Mouse (Mus musculus): ENCODE results near the gene Ddx10. TPM values are rescaled to one million over a fixed set of nuclear protein-coding genes. Genes with fewer than 3 reads are reported as not detected.

Gene Ddx10
- polyA plus RNA-seq, 2 experiments, result 14.3 to 26.9 TPM

DNA sequence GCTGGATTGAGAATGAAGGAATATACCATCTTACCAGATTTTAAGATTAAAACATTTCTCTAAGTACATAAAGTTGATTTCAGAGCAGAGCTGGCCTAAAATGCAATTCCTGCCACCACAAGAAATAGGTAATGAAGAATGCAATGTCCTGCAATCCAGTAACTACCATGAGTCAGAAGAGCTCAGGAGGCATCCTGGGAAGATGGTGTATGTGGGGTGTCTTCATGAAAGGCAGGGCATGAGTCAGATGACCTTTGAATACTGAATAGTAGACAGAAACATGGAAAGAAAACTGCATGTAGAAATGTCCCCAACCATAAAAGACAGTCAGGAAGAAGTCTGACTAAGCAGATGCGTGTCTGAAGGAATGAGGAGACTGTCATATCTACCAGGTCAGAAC is 115.0 kb downstream of the Ddx10 start:
- Histone ChIP-seq H3K27ac (replicated peaks; ENCODE audit: low read depth, low read length) (no peak overlapping the region), H3K4me2 (replicated peaks; ENCODE audit: low read depth, low read length, severe bottlenecking) (no peak overlapping the region), H3K4me1 (ENCODE audit: control insufficient read depth, insufficient read depth, low read length) (no peaks in the 10 kb centered on the region), H3K4me3 (replicated peaks; ENCODE audit: low read length) (no peak overlapping the region), H3K27me3 (ENCODE audit: control insufficient read depth, insufficient read depth, low read length) (no peaks in the 10 kb centered on the region), H3K36me3 (ENCODE audit: control insufficient read depth, insufficient read depth, low read length) (no peaks in the 10 kb centered on the region), H3K9ac (ENCODE audit: low read depth, low read length, severe bottlenecking) (no peak overlapping the region), H3K9me3 (ENCODE audit: control insufficient read depth, low read length) (no peaks in the 10 kb centered on the region)
- DNase-seq (ENCODE audit: low spot score) (no peak), ATAC-seq (ENCODE audit: low FRiP score, low read depth) (no peak)
- WGBS, result 96% methylated on average over 1 of the region's 1 CpGs
- no peak for TF ChIP-seq POLR2A (IDR thresholded peaks at IDR 0.05; ENCODE audit: borderline replicate concordance, extremely low read depth, insufficient read depth, insufficient read length)

DNA sequence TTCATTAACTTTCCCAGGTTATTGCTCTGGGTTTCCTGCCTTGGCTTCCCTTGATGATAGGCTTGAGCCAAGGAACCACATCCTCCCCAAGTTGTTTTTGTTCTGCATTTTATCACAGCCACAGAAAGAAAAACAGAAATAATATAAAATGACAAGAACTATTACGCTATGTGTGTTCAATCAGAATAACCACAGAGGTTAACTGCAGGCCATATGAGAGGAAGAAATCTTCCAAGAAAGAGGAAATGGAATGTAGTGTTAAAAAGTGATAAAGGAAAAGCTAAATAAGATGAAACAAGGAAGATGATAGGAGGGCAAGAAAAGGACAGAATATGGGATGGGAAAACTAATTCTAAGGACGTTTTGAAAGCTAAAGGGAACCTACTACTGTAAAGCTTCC is 117.4 kb downstream of the Ddx10 start:
- no peaks in the 10 kb centered on the region for H3K4me1 ChIP-seq (ENCODE audit: control insufficient read depth, insufficient read depth, low read length)
- 83% methylated on average over 2 of the region's 2 CpGs for WGBS
- DNase-seq (ENCODE audit: low spot score) (no peak), ATAC-seq (ENCODE audit: low FRiP score, low read depth) (no peak)
- H3K4me3 ChIP-seq (replicated peaks; ENCODE audit: low read length), result no peak overlapping the region
- no peaks in the 10 kb centered on the region for H3K27me3 ChIP-seq (ENCODE audit: control insufficient read depth, insufficient read depth, low read length)
- H3K9ac ChIP-seq (ENCODE audit: low read depth, low read length, severe bottlenecking), result no peak overlapping the region
- no peak for TF ChIP-seq POLR2A (IDR thresholded peaks at IDR 0.05; ENCODE audit: borderline replicate concordance, extremely low read depth, insufficient read depth, insufficient read length)
- no peak overlapping the region for H3K4me2 ChIP-seq (replicated peaks; ENCODE audit: low read depth, low read length, severe bottlenecking)
- no peaks in the 10 kb centered on the region for H3K9me3 ChIP-seq (ENCODE audit: control insufficient read depth, low read length)
- no peaks in the 10 kb centered on the region for H3K36me3 ChIP-seq (ENCODE audit: control insufficient read depth, insufficient read depth, low read length)
- H3K27ac ChIP-seq (replicated peaks; ENCODE audit: low read depth, low read length), result no peak overlapping the region

DNA sequence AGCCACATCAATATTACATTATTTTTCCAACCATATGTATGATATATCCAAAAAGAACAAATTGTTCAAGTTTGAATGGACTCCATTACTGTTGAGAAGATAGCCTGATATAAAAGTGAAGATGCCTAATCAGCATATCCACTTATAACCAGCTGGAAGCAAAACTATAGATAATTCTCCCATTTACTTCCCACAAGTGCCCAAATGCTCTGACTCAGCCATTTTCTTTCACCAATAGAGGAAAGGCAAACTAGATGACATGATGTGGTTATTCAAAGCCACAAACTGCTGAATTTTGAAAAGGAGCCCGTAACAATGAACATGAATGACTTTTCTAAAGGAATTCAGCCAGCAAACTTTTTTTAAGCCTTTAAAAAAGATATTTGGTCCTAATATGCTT is 146.8 kb downstream of the Ddx10 start:
- Histone ChIP-seq H3K36me3 (ENCODE audit: control insufficient read depth, insufficient read depth, low read length) (no peaks in the 10 kb centered on the region; the same call in 1 of the 2 replicates), H3K4me1 (ENCODE audit: control insufficient read depth, insufficient read depth, low read length) (no peaks in the 10 kb centered on the region)
- 79% methylated on average over 1 of the region's 1 CpGs for WGBS

DNA sequence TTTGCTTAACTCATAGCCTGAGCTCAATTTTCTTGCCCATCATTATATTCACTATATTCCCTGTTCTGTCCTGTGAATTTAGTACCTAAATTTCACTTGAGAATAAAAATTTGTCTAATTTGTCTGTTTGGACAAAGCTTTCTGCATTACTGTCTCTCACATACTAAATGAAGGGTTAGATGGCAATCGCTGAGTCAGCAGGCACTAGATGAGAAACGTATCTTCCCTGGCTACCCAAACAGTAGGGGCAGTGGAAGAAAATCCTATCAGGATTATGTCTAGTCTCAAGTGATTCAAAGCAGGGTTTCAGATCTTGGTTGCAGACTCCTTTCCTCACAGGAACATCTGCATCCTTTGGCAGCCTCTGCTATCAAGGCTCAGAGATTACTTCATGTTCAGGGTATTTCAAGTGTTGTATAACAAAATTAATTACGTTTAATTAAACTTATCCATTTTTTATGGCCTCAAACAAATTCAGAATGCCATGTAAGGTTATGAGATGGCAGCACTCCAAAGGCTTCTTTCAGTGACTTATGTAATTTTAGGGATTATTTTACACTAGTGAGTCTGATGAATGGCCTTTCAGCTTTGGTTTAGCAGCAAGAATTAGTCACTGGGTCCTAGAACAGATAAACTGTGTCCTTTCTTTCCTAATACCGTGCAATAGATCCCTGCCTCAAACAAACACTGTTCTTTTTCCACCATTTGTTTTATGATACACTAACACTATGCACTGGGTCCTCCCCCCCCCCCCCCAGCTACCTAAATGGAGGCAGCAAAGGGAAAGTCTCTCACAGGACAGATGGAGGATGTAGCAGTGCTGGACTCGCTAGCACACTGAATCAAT is 152.3 kb downstream of the Ddx10 start:
- 82% methylated on average over 5 of the region's 5 CpGs for WGBS
- Histone ChIP-seq H3K9me3 (ENCODE audit: control insufficient read depth, low read length) (no peaks in the 10 kb centered on the region), H3K36me3 (ENCODE audit: control insufficient read depth, insufficient read depth, low read length) (no peaks in the 10 kb centered on the region; the same call in 1 of the 2 replicates), H3K4me1 (ENCODE audit: control insufficient read depth, insufficient read depth, low read length) (no peaks in the 10 kb centered on the region), H3K9ac (ENCODE audit: low read depth, low read length, severe bottlenecking) (no peak overlapping the region), H3K27me3 (ENCODE audit: control insufficient read depth, insufficient read depth, low read length) (no peaks in the 10 kb centered on the region), H3K4me2 (replicated peaks; ENCODE audit: low read depth, low read length, severe bottlenecking) (no peak overlapping the region), H3K27ac (replicated peaks; ENCODE audit: low read depth, low read length) (no peak overlapping the region), H3K4me3 (replicated peaks; ENCODE audit: low read length) (no peak overlapping the region)
- no peak for TF ChIP-seq POLR2A (IDR thresholded peaks at IDR 0.05; ENCODE audit: borderline replicate concordance, extremely low read depth, insufficient read depth, insufficient read length)
- ATAC-seq (ENCODE audit: low FRiP score, low read depth), result no peak
- no peak for DNase-seq (ENCODE audit: low spot score)

More for the DNA sequence above, 146.8 kb downstream of the Ddx10 start:
- no peak for DNase-seq (ENCODE audit: low spot score)
- H3K27ac ChIP-seq (replicated peaks; ENCODE audit: low read depth, low read length), result no peak overlapping the region
- no peaks in the 10 kb centered on the region for H3K27me3 ChIP-seq (ENCODE audit: control insufficient read depth, insufficient read depth, low read length)
- TF ChIP-seq POLR2A (IDR thresholded peaks at IDR 0.05; ENCODE audit: borderline replicate concordance, extremely low read depth, insufficient read depth, insufficient read length), result no peak
- ATAC-seq (ENCODE audit: low FRiP score, low read depth), result no peak
- no peak overlapping the region for H3K4me2 ChIP-seq (replicated peaks; ENCODE audit: low read depth, low read length, severe bottlenecking)
- no peak overlapping the region for H3K4me3 ChIP-seq (replicated peaks; ENCODE audit: low read length)
- H3K9ac ChIP-seq (ENCODE audit: low read depth, low read length, severe bottlenecking), result no peak overlapping the region
- no peaks in the 10 kb centered on the region for H3K9me3 ChIP-seq (ENCODE audit: control insufficient read depth, low read length)

DNA sequence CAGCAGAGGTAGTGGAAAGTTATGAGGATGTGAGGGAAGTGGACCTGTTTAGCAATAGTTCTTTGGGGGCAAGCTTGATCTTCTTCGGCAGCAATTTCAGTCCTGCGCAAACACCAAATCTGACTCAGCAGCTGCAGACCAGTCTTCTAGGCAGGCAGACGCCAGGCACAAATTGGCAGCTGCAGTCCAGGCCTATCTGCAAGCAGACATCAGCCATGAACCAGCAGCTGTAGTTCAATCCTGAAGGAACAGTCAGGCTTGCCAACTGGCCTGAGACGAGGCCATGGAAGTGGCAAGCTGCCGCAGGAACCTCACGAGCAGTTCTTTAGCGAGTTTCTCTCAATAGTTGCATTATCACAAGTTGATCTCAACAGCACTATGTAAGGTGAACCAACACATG is 153.3 kb downstream of the Ddx10 start:
- Histone ChIP-seq H3K4me2 (replicated peaks; ENCODE audit: low read depth, low read length, severe bottlenecking) (no peak overlapping the region), H3K9me3 (ENCODE audit: control insufficient read depth, low read length) (no peaks in the 10 kb centered on the region), H3K4me3 (replicated peaks; ENCODE audit: low read length) (no peak overlapping the region), H3K27ac (replicated peaks; ENCODE audit: low read depth, low read length) (no peak overlapping the region), H3K36me3 (ENCODE audit: control insufficient read depth, insufficient read depth, low read length) (no peaks in the 10 kb centered on the region; the same call in 1 of the 2 replicates), H3K4me1 (ENCODE audit: control insufficient read depth, insufficient read depth, low read length) (no peaks in the 10 kb centered on the region), H3K27me3 (ENCODE audit: control insufficient read depth, insufficient read depth, low read length) (no peaks in the 10 kb centered on the region), H3K9ac (ENCODE audit: low read depth, low read length, severe bottlenecking) (no peak overlapping the region)
- WGBS, result 88% methylated on average over 7 of the region's 7 CpGs
- DNase-seq (ENCODE audit: low spot score) (no peak), ATAC-seq (ENCODE audit: low FRiP score, low read depth) (no peak)
- TF ChIP-seq POLR2A (IDR thresholded peaks at IDR 0.05; ENCODE audit: borderline replicate concordance, extremely low read depth, insufficient read depth, insufficient read length), result no peak

All from limb, embryonic 14.5 days (tissue).